Mouse (Mus musculus): Measurements from ENCODE around the gene Itsn1.

DNA sequence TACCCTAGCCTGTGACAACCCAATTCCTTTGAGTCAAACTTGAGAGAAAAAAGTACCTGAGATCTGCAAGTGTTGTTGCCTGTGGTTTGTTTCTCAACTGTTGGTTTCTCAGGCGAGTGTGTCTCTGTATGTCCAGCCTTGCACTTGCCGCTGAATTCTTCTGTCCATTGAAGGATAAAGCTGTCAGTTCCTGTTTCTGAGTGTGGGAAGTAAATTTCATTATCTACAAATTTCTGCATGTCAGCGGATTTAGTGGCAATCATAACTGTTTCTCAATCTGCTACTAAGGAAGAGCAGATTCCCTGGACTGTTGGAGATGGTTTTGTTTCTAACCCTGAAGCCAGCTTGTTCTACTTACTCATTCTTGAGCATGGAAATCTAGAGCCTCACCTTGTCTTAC is 32.7 kb downstream of the Itsn1 start:
- no peak for TF ChIP-seq POLR2A (IDR thresholded peaks at IDR 0.05; ENCODE audit: extremely low read depth, insufficient read depth, low read length)
- TF ChIP-seq CTCF (IDR thresholded peaks at IDR 0.05; ENCODE audit: extremely low read depth, insufficient read depth, low read length), result no peak

All from cortical plate, adult 2 months (tissue).